Mouse (Mus musculus) adrenal gland, postnatal 14 days (tissue): ENCODE measurements around the gene Dcpp3. TPM values are rescaled to one million over a fixed set of nuclear protein-coding genes. Genes with fewer than 3 reads are reported as not detected.
A peak's percentile ranks its signal among the peaks of the same experiment; 100 is the strongest.
"Not testable (repeated sequence)": the region's sequence is repeated elsewhere in the genome, so short reads cannot be mapped to it uniquely, and the experiment has no call there.

ENCODE experiments used
- DNase-seq: peaks from one replicate; pipeline ENCODE4 v3.0.0; 2021; ENCODE audit warnings: mixed read lengths
- long read RNA-seq, 2 experiments: library from polyadenylated mRNA; stranded (forward); transcript quantifications; one replicate each; pipeline ENCODE4 v2.0.0; 2021
- total RNA-seq: library from RNA; stranded (reverse); gene quantifications from 2 replicates; pipeline ENCODE4 v1.2.3, GENCODE M21; 2021

The Dcpp3 gene
- total RNA-seq: not detected in 2 replicates
- long read RNA-seq, experiment 1: 0 reads
- long read RNA-seq, experiment 2: 0 reads

DNA sequence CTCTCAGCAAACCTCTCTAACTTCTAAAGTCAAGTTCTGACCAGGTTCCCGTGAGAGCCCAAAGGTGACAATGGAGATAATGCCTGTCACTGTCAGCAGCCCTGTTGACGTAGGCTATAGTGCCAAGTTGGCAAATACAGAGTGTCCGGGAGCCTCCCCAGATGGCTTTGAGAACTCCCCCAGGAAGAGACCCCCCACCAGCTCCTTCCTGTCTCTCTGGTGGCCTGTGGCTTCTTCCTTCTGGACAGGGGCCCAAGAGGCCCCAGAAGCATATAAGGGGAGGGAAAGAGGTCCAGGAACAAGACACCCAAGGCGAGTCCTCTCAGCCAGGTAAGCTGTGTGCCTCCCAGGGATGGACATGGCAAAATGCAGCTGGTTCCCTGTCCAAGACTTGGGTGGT lies at the start of gene Dcpp3:
TSS of gene Dcpp3 (plus strand) at position 301 of the 400 bp plus-strand sequence.
- DNase-seq: not testable (repeated sequence)

DNA sequence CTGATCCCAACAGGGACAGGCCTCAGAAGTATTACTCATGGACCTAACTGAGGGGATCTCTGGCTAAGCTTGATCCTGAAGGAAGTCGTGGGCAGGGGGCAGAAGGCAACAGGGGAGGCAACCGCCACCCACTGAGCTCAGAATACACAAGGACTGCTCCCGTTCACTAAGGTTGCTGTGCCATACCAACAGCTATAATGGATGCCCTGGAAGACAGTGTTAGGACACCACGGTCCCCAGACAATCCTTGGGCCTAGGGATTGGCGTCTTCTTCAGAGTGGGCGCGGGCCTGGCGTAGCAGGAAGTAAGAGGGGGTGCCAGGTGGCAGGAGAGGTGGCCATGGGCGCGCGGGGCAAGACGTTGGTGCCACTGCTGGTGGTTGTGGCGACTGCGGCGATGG lies 49.5 kb upstream of the Dcpp3 start, which contains the start of gene Prss21:
TSS of gene Prss21 (plus strand) at position 301 of the 400 bp plus-strand sequence.
- peak; percentile 3 for DNase-seq

DNA sequence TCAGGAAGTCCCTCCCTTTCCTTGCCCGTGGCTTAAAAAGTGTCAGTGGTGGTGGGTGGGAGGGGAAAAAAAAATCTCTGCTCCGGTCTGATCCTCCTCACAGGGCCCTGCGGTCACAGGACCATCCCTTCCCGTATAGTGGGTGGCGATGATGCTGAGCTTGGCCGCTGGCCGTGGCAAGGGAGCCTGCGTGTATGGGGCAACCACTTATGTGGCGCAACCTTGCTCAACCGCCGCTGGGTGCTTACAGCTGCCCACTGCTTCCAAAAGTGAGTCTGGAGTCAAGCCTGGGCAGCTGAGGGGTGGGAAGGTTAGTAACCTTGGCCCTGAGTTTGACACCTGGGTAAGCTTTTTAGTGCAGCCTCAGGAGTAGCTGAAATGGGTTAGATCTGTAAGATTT lies 48.7 kb upstream of the Dcpp3 start:
- peak; percentile 63 for DNase-seq

DNA sequence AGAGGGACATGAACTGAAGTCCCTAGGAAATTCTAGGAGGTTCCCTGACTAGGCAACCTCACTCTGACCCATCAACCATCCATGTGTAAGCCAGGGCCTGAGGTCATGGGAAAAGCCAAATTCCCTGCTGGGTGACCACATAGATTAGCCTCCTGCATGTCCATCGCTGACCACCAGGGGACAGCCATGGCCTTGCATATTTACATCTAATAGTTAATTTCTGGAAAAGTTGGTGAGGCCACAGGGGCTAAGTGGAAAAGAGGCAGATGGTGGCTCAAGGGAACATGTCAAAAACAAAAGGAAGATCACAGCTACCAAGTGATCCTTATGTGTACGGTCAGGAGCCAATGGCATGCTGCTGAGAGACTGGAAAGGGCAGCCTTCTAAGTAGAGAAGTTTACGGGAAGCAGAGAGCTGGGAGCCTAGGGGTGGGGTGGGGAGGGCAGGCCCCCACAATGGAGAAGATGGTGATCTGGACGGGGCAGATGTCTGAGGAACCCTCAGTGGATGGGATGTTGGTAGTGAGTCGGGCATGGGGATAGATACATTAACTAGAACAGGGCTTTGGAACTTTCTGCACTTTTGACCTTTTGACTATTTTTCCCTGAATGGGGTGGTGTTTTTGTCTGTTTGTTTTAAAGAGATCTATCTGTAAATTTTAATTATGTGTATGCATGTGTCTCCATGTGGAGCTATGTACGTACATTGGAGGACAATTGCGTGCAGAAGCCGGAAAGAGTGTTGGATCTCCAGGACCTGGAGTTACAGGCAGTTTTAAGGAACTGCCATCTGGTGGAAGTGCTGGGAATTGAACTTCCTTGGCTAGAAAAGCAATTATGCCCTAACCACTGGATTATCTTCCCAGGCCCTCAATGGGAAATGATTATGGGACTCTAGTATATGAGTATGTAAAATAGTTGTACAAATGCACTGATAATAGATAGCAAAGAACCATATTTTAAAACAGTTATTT lies 43.1 kb upstream of the Dcpp3 start:
- DNase-seq: peak; percentile 65

DNA sequence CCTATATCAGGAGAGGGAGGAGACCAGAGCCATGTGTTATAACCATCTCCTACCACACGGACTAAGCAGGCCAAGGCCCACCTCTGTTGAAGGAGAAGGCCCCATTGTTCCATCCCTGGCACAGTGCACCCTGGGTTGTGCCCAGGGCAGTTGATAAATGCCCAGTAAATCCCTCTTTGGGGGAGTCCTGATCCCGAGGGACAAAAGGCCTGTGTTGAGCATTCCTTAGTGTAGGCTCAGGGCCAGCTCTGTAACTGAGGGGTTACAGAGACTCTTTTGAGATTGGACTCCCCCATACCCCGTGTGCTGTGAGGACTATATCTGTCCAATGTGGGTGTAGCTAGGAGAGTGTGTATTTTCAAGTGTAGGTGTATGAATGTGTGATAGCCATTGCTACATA lies 40.5 kb upstream of the Dcpp3 start:
- no peak for DNase-seq

DNA sequence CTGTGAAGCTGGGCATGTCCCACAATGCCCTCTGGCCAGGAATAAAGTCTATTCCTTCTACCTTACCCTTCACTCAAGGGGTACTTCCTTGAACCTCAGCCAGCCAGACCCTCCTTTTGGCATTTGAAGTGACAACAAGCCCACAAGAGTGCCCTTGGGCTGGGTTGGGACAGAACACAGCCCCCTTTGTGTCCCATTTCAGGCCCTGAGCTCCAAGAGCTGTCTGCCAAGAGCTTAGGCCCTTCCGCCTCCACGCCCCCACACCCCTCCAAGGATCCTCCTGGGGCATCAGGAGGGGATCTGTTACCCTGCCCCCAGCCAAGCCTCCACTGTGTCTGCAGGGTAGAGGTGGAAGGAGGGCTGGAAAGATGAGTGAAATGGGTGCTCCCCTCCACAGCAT lies 40.1 kb upstream of the Dcpp3 start:
- no peak for DNase-seq

DNA sequence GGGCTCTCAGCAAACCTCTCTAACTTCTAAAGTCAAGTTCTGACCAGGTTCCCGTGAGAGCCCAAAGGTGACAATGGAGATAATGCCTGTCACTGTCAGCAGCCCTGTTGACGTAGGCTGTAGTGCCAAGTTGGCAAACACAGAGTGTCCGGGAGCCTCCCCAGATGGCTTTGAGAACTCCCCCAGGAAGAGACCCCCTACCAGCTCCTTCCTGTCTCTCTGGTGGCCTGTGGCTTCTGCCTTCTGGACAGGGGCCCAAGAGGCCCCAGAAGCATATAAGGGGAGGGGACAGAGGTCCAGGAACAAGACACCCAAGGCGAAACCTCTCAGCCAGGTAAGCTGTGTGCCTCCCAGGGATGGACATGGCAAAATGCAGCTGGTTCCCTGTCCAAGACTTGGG lies 36.7 kb upstream of the Dcpp3 start, which contains the start of the genes Dcpp1 and Dcpp2:
TSS of gene Dcpp1 (plus strand) at position 301 of the 400 bp plus-strand sequence.
TSS of gene Dcpp2 (plus strand) at position 305 of the 400 bp plus-strand sequence.
- DNase-seq: not testable (repeated sequence)

DNA sequence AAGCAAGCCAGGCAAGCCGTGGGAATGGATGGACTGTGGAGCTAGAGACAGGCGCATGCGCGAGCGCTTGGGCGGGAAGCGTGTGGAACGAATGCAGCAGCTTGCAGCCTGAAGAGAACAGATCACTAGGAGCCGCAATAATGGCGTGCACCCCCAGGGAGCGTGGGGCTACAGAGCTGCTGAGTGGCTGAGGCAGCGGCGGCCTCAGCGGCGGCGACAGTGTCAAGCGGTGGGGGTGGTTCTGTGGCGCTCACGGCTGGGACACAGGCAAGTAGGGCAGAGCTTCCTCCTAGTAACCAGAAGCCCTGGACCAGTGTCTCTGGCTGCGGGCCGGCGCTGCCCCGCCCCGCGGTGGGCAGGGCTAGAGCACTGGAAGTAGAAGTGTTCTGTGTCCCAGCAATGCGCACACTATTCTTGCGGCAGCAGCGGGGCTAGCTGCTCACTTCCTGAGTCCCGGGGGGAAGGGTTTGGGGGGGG lies 7.3 kb downstream of the Dcpp3 start:
- peak; percentile 94 for DNase-seq

DNA sequence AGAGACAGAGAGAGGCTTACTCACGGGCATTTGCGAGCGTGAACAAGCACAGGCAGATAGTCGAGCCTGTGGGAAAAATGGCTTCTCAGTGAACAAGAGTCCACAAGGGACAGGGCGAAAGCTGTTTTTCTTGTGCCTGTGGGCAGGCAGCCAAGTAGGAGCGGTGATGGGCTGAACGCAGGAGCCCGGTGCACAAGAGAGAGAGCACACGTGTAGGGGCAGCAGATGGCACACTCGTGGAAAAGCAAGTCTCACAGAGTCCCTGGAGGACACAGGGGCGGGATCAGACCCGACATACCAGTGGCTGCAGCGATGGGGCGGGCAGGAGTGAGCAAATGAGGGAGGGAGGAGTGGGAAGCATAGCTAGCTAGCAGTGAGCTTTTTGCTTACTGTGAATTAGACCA lies 7.8 kb downstream of the Dcpp3 start:
- DNase-seq: peak; percentile 81

DNA sequence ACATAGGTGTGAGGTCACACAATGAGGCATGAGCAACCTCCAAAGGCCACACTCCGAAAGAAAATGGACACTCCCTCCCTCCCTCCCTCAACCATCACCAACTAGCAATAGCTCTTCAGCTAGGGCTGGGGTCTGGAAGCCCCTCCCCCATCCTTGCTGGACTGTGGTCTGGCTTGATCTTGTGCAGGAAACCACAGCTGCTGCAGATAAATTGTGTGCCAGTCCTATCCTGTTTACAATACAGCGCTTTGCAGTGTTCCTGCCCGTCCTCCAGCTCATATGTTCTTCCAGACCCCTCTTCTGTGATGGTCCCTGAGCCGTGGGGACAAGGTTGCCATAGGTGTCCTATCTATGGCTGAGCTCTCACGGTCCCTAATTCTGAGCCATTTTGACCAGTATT lies 13.9 kb downstream of the Dcpp3 start:
- DNase-seq: no peak

DNA sequence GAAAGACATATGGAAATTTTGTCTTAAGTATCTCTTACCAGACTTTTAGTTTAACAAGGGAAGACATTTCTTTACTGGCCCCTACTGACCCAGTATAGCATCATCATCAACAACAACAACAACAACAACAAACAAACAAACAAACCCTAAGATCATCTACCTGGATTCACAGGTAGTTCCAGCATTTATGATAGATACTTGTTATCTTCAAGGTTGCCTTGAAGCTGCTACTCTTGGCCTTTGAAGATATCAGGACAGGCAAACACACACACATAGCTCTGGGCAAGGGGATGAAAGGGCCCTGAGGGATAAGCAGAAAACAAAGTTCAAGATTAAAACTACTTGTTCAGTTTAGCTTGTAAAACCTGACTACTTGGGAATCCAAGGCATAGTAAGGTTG lies 24.1 kb downstream of the Dcpp3 start, which contains the start of gene Sbp:
TSS of gene Sbp (plus strand) at position 301 of the 400 bp plus-strand sequence.
- no peak for DNase-seq

DNA sequence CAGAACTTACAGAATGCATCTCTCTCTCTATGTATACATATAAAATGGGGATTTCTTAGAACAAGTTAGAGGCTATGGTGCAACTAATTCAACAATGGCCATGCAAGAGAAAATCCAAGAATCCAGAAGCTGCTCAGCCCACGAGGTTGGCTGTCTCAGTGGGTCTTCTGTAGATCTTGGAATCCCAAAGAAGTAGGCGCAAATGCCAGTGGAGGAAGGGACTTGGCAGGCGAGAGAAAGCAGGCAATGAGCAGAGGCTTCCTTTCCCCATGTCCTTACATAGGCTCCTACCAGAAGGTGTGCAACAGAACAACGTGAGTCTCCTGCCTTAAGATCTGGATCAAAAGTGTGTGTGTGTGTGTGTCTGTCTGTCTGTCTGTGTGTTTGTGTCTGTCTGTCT lies 30.2 kb downstream of the Dcpp3 start:
- DNase-seq: not testable (repeated sequence)

DNA sequence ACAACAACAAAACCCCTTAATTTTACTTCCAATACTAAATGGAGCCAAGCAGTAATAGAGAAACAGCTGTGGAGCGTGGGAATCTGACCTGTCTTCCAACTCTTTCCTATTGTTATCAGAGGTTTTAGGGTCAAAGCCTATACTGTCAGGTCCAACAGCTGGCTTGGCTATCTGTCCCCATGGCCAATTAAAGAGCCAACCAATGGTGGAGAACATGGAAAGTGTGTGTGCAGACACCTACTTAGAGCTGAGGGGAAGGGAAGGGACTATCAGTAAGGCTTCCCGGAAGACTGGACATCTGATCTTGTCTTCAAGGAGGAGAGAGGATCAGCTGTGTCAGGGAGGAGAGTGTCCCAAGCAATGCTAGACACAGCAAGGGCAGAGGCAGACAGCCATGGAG lies 31.8 kb downstream of the Dcpp3 start:
- DNase-seq: no peak

DNA sequence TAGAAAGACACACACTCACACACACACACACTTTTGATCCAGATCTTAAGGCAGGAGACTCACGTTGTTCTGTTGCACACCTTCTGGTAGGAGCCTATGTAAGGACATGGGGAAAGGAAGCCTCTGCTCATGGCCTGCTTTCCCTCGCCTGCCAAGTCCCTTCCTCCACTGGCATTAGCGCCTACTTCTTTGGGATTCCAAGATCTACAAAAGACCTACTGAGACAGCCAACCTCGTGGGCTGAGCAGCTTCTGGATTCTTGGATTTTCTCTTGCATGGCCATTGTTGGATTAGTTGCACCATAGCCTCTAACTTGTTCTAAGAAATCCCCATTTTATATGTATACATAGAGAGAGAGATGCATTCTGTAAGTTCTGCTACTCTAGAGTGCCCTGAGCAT lies 33.6 kb downstream of the Dcpp3 start:
- DNase-seq: not testable (repeated sequence)

DNA sequence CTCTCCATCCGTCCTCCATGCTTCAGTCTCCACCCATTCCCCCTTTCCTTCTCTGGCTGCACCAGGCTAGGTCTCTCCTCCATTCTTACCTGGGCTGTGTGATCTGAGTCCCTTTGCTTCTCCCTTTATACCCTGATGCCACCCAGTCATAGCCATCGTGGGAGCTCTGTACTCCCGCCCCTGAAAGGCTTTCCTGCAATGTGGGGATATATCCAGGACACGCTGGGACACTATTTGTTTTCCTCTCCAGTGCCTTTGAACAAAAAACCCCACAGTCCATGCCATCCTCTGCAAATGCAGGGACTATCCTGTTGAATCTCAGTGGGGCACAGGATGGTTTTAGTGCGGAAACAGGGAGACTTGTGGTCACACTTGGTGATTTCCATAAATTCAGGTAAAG lies 37.9 kb downstream of the Dcpp3 start, which contains the start of gene Sbpl:
TSS of gene Sbpl (minus strand) at position 101 of the 400 bp plus-strand sequence.
- DNase-seq: no peak

DNA sequence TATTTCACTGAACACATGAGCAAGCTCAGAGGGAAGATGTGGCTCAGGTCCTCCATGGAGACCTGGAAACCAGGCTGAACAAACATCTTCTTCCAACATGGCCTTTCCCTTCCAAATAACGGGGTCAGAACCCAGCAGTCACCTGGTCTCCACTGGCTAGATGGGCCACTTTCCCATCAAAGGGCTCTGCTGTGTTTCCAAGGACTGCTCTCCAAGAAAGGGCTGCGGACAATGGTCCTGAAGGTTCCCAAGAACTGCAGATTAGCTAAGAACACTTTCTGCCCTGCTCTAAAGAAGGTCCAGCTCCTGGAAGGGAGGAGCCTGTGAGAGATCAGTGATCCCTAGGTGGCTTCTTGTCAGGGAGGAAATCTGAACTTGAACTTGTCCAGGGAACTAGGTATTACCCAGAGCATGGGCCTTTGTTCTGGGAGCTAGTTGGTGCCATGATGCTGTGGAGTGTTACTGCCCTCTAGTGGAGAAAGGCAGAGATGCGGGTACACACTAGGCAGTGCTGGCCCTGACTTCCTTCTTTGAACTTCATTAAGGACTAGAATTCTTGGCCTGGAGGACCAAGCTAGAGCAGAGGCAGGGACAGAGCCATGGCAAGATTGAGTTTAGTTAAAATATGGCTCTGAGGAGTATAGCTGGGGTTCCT lies 43.0 kb downstream of the Dcpp3 start:
- DNase-seq: peak; percentile 84

DNA sequence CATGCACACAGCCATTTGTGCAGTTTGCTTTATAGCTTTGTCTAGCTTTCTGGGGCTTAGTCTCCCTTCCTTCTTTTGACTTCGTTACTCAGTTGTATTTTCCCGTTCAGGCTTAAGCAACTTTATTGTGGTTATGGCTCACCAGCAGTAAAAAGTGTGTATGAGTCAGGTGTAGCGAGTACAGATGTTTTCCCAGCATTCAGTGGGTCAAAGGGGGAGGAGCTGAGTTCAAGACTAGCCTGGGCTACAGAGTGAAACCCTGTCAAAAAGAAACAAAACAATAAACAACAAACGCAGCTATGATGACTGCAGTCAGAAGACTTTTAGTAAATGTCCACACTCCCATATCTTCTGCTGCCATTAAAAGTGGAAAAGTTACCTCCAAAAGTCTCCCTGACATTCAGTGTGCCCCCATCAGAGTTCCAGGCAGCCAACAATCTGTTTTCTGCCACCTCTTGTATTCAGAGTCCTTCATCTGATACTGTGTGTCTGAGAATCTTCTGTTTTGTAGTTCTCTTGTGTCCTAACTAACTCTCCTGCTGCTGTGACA lies 44.4 kb downstream of the Dcpp3 start:
- DNase-seq: no peak

DNA sequence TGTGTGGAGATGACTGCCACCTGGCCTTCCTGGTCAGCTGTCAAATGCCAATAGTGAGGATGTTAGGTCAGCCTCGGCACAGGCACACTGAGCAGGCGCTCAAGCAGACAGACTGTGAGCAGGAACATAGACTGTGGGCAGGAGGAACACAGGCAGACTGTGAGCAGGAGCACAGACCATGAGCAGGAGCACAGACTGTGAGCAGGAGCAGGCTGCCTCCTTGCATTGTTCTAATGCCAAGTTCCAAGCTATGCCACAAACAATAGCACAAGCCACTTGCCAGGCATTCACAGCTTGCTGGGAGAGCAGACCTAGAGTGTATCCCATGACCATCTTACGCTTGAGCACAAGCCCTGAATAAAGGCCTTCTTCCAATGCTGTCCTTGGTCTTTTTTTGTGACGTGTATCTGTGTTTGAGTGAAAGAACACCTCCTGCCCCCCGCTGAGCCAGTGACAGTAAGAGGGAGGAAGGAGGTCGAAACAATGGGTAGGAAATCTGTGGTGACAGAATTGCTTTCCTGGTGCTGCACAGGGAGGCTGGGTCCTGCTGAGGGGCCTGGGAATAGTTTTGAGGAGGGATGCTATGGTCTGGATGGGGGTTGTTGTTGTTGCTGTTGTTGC lies 48.7 kb downstream of the Dcpp3 start:
- DNase-seq: no peak

DNA sequence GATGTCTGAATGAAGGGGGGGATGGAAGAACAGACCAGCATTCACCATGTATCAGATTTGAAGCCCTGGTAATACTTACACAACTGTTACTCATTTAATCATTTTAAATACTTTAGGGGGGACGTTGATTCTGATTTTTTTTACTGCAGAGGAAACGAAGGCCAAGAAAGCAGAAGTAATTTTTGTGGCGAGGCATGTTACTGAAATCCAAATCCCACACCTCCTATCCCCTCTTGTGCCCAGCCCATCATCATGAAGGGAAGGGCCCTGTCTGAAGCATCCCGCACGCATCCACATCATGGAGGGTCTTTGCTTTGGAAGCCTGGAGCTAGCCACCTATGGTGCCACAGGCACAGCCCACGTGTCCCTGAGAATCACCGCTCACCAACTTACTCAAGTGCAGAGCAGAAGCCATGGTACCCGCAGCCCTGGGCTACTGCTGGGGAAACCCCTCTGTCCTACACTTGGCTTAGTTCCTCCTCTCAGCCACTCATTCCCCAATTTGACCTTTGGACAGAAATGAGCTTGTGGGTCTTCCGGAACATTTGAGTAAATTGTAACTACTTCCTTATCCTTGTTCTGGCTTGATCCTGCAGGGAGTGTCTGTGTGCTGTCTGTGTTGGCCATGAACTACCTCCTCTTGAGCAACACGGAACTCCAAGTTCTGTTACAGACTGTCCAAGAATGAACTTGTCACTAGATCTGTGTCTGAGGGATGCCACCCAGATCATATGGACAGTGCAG lies 49.6 kb downstream of the Dcpp3 start:
- peak; percentile 12 for DNase-seq

DNA sequence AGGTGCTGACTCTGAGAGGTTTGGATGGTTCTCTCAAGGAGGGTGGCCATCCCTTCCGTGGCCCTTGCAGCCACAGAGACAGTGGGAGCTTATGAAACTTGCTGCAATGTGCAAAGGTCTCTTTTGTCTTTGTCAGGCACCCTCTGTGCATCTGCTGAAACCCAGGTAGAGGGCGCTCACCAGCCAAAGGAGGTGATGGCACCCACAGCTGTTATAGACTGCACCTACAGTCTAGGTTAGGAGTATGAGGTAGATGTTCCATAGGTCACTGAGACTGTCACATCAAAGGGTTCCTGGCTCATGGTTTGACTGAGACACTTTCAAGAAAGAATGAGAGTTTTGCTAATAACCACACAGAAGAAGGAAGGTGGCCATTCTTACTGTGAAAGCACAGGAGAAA lies 51.5 kb downstream of the Dcpp3 start:
- DNase-seq: peak; percentile 11
